Mouse (Mus musculus): ENCODE measurements around the gene Mllt6. TPM values are rescaled to one million over a fixed set of nuclear protein-coding genes. Genes with fewer than 3 reads are reported as not detected.

Mllt6 gene
- polyA plus RNA-seq, 1 experiment from 2014 or later, result 4.3 TPM

- DNase-seq (ENCODE audit: low spot score, missing footprints) (no peak), ATAC-seq (ENCODE audit: low FRiP score) (no peak)
- H3K4me3 ChIP-seq (ENCODE audit: low read depth, low read length), result no peak overlapping the region
- no peaks in the 10 kb centered on the region for H3K9me3 ChIP-seq (ENCODE audit: control insufficient read depth, low read length)
- no peaks in the 10 kb centered on the region for H3K4me1 ChIP-seq (ENCODE audit: control insufficient read depth, insufficient read depth, low read length)
- H3K27me3 ChIP-seq (ENCODE audit: control insufficient read depth, insufficient read depth, low read length), result no peaks in the 10 kb centered on the region
- H3K36me3 ChIP-seq (ENCODE audit: control insufficient read depth, insufficient read depth, low read length), result peaks cover 11% of the 10 kb centered on the region; the same call in 1 of the 2 replicates
- 93% methylated on average over 8 of the region's 8 CpGs for WGBS
- no peak overlapping the region for H3K9ac ChIP-seq (ENCODE audit: low read length)
- no peak overlapping the region for H3K4me2 ChIP-seq
- H3K27ac ChIP-seq (ENCODE audit: low read depth, low read length), result no peak overlapping the region
These were observed 50.7 kb downstream of the Mllt6 start for GRCm38 (mm10) chr11:97713896-97714295.

- Histone ChIP-seq H3K27ac (ENCODE audit: low read depth, low read length) (no peak overlapping the region), H3K9ac (ENCODE audit: low read length) (no peak overlapping the region), H3K4me1 (ENCODE audit: control insufficient read depth, insufficient read depth, low read length) (no peaks in the 10 kb centered on the region), H3K27me3 (ENCODE audit: control insufficient read depth, insufficient read depth, low read length) (no peaks in the 10 kb centered on the region), H3K4me3 (ENCODE audit: low read depth, low read length) (no peak overlapping the region), H3K4me2 (no peak overlapping the region), H3K9me3 (ENCODE audit: control insufficient read depth, low read length) (no peaks in the 10 kb centered on the region), H3K36me3 (ENCODE audit: control insufficient read depth, insufficient read depth, low read length) (peaks cover 11% of the 10 kb centered on the region; the same call in 1 of the 2 replicates)
- 92% methylated on average over 3 of the region's 3 CpGs for WGBS
- ATAC-seq (ENCODE audit: low FRiP score) (no peak), DNase-seq (ENCODE audit: low spot score, missing footprints) (no peak)
These were observed 51.1 kb downstream of the Mllt6 start for GRCm38 (mm10) chr11:97714356-97714755.

GRCm38 (mm10) chr11:97714784-97715760 lies 51.9 kb downstream of the Mllt6 start:
- ATAC-seq (ENCODE audit: low FRiP score), result no peak
- whole genome bisulfite sequencing, result 92% methylated on average over 14 of the region's 14 CpGs
- peaks cover 18% of the 10 kb centered on the region for H3K36me3 ChIP-seq (ENCODE audit: control insufficient read depth, insufficient read depth, low read length)
- DNase-seq (ENCODE audit: low spot score, missing footprints), result no peak
- no peak overlapping the region for H3K4me2 ChIP-seq
- H3K4me1 ChIP-seq (ENCODE audit: control insufficient read depth, insufficient read depth, low read length), result no peaks in the 10 kb centered on the region
- H3K4me3 ChIP-seq (ENCODE audit: low read depth, low read length), result no peak overlapping the region
- no peak overlapping the region for H3K9ac ChIP-seq (ENCODE audit: low read length)
- no peaks in the 10 kb centered on the region for H3K9me3 ChIP-seq (ENCODE audit: control insufficient read depth, low read length)
- H3K27ac ChIP-seq (ENCODE audit: low read depth, low read length), result no peak overlapping the region
- H3K27me3 ChIP-seq (ENCODE audit: control insufficient read depth, insufficient read depth, low read length), result no peaks in the 10 kb centered on the region

- no peak overlapping the region for H3K4me2 ChIP-seq
- H3K9ac ChIP-seq (ENCODE audit: low read length), result no peak overlapping the region
- H3K9me3 ChIP-seq (ENCODE audit: control insufficient read depth, low read length), result no peaks in the 10 kb centered on the region
- 87% methylated on average over 8 of the region's 8 CpGs for WGBS
- no peaks in the 10 kb centered on the region for H3K27me3 ChIP-seq (ENCODE audit: control insufficient read depth, insufficient read depth, low read length)
- peaks cover 18% of the 10 kb centered on the region for H3K36me3 ChIP-seq (ENCODE audit: control insufficient read depth, insufficient read depth, low read length)
- no peak overlapping the region for H3K27ac ChIP-seq (ENCODE audit: low read depth, low read length)
- ATAC-seq (ENCODE audit: low FRiP score), result no peak
- DNase-seq (ENCODE audit: low spot score, missing footprints), result no peak
- H3K4me1 ChIP-seq (ENCODE audit: control insufficient read depth, insufficient read depth, low read length), result no peaks in the 10 kb centered on the region
- H3K4me3 ChIP-seq (ENCODE audit: low read depth, low read length), result no peak overlapping the region
These were observed 52.8 kb downstream of the Mllt6 start for GRCm38 (mm10) chr11:97716021-97716420.

- no peak for DNase-seq (ENCODE audit: low spot score, missing footprints)
- 91% methylated on average over 26 of the region's 26 CpGs for WGBS
- no peaks in the 10 kb centered on the region; the same call in 1 of the 2 replicates for H3K9me3 ChIP-seq (ENCODE audit: control insufficient read depth, low read length)
- peaks cover 30% of the 10 kb centered on the region for H3K36me3 ChIP-seq (ENCODE audit: control insufficient read depth, insufficient read depth, low read length)
- ATAC-seq (ENCODE audit: low FRiP score), result no peak
- H3K27ac ChIP-seq (ENCODE audit: low read depth, low read length), result no peak overlapping the region
- no peaks in the 10 kb centered on the region for H3K27me3 ChIP-seq (ENCODE audit: control insufficient read depth, insufficient read depth, low read length)
- no peak overlapping the region for H3K9ac ChIP-seq (ENCODE audit: low read length)
- H3K4me2 ChIP-seq, result no peak overlapping the region
- no peaks in the 10 kb centered on the region for H3K4me1 ChIP-seq (ENCODE audit: control insufficient read depth, insufficient read depth, low read length)
- H3K4me3 ChIP-seq (ENCODE audit: low read depth, low read length), result no peak overlapping the region
These were observed 54.4 kb downstream of the Mllt6 start for GRCm38 (mm10) chr11:97717369-97718280.

GRCm38 (mm10) chr11:97718281-97718860 lies 55.2 kb downstream of the Mllt6 start:
- Histone ChIP-seq H3K27me3 (ENCODE audit: control insufficient read depth, insufficient read depth, low read length) (no peaks in the 10 kb centered on the region), H3K9me3 (ENCODE audit: control insufficient read depth, low read length) (no peaks in the 10 kb centered on the region; the same call in 1 of the 2 replicates), H3K4me1 (ENCODE audit: control insufficient read depth, insufficient read depth, low read length) (no peaks in the 10 kb centered on the region), H3K27ac (ENCODE audit: low read depth, low read length) (no peak overlapping the region), H3K4me2 (no peak overlapping the region), H3K36me3 (ENCODE audit: control insufficient read depth, insufficient read depth, low read length) (peaks cover 31% of the 10 kb centered on the region), H3K9ac (ENCODE audit: low read length) (no peak overlapping the region), H3K4me3 (ENCODE audit: low read depth, low read length) (no peak overlapping the region)
- 87% methylated on average over 15 of the region's 15 CpGs for WGBS
- ATAC-seq (ENCODE audit: low FRiP score), result no peak
- no peak for DNase-seq (ENCODE audit: low spot score, missing footprints)

GRCm38 (mm10) chr11:97719041-97719440 lies 55.8 kb downstream of the Mllt6 start:
- no peaks in the 10 kb centered on the region for H3K4me1 ChIP-seq (ENCODE audit: control insufficient read depth, insufficient read depth, low read length)
- 94% methylated on average over 4 of the region's 4 CpGs for WGBS
- no peak overlapping the region for H3K4me3 ChIP-seq (ENCODE audit: low read depth, low read length)
- H3K27me3 ChIP-seq (ENCODE audit: control insufficient read depth, insufficient read depth, low read length), result no peaks in the 10 kb centered on the region
- ATAC-seq (ENCODE audit: low FRiP score) (no peak), DNase-seq (ENCODE audit: low spot score, missing footprints) (no peak)
- no peak overlapping the region for H3K27ac ChIP-seq (ENCODE audit: low read depth, low read length)
- H3K4me2 ChIP-seq, result no peak overlapping the region
- no peaks in the 10 kb centered on the region; the same call in 1 of the 2 replicates for H3K9me3 ChIP-seq (ENCODE audit: control insufficient read depth, low read length)
- H3K36me3 ChIP-seq (ENCODE audit: control insufficient read depth, insufficient read depth, low read length), result peaks cover 29% of the 10 kb centered on the region
- H3K9ac ChIP-seq (ENCODE audit: low read length), result no peak overlapping the region

- WGBS, result 97% methylated on average over 4 of the region's 4 CpGs
- Histone ChIP-seq H3K27ac (ENCODE audit: low read depth, low read length) (no peak overlapping the region), H3K4me3 (ENCODE audit: low read depth, low read length) (no peak overlapping the region), H3K9ac (ENCODE audit: low read length) (no peak overlapping the region), H3K27me3 (ENCODE audit: control insufficient read depth, insufficient read depth, low read length) (no peaks in the 10 kb centered on the region), H3K36me3 (ENCODE audit: control insufficient read depth, insufficient read depth, low read length) (peaks cover 40% of the 10 kb centered on the region), H3K4me1 (ENCODE audit: control insufficient read depth, insufficient read depth, low read length) (no peaks in the 10 kb centered on the region), H3K9me3 (ENCODE audit: control insufficient read depth, low read length) (no peaks in the 10 kb centered on the region; the same call in 1 of the 2 replicates), H3K4me2 (no peak overlapping the region)
- ATAC-seq (ENCODE audit: low FRiP score) (no peak), DNase-seq (ENCODE audit: low spot score, missing footprints) (no peak)
These were observed 58.1 kb downstream of the Mllt6 start for GRCm38 (mm10) chr11:97721338-97721737.

Data from midbrain, embryonic 11.5 days (tissue).